Mouse (Mus musculus) kidney, embryonic 16.5 days (tissue): ENCODE measurements around the gene Pdcd2. TPM values are rescaled to one million over a fixed set of nuclear protein-coding genes. Genes with fewer than 3 reads are reported as not detected.

Source experiments
- ATAC-seq: fragments of 200-750 bp; cut with Nextera tagmentation; 2 replicates; pipeline ENCODE4 v1.8.0; 2017; ENCODE audit warnings: moderate TSS enrichment; ENCODE audit not compliant: low FRiP score, low TSS enrichment
- H3K27ac ChIP-seq: fragments of 300-500 bp; sonication (generic); 2 replicates; pipeline ENCODE4 v1.5.1; 2014; ENCODE audit warnings: low read length
- H3K27me3 ChIP-seq: fragments of 300-500 bp; sonication (generic); 2 replicates; pipeline ENCODE4 v1.6.1; 2014; ENCODE audit warnings: low read length, control low read depth, mixed read lengths; ENCODE audit not compliant: insufficient read depth
- H3K36me3 ChIP-seq: fragments of 300-500 bp; sonication (generic); 2 replicates; pipeline ENCODE4 v1.6.1; 2014; ENCODE audit warnings: low read length, control low read depth, mixed read lengths; ENCODE audit not compliant: insufficient read depth
- H3K4me1 ChIP-seq: fragments of 300-500 bp; sonication (generic); 2 replicates; pipeline ENCODE4 v1.6.1; 2014; ENCODE audit warnings: low read length, control low read depth, mixed read lengths; ENCODE audit not compliant: insufficient read depth
- H3K4me2 ChIP-seq: fragments of 300-500 bp; sonication (generic); replicated peaks from 2 replicates; pipeline ENCODE4 v1.6.1; 2014; ENCODE audit warnings: low read depth, low read length
- H3K4me3 ChIP-seq: fragments of 300-500 bp; sonication (generic); 2 replicates; pipeline ENCODE4 v1.5.1; 2014; ENCODE audit warnings: mild to moderate bottlenecking, low read length
- H3K9ac ChIP-seq: fragments of 300-500 bp; sonication (generic); replicated peaks from 2 replicates; pipeline ENCODE4 v1.6.1; 2014; ENCODE audit warnings: low read length
- H3K9me3 ChIP-seq: fragments of 300-500 bp; sonication (generic); 2 replicates; pipeline ENCODE4 v1.6.1; 2016; ENCODE audit warnings: low read length, control low read depth
- whole genome bisulfite sequencing: fragments of 180-500 bp; shearing (Covaris S2); extraction: QIAGEN DNeasy Blood & Tissue Kit; methylation state at CpG from one replicate; pipeline ENCODE4 v1.1.7; 2014; 5-methylcytosine and 5-hydroxymethylcytosine counted together
- polyA plus RNA-seq: library from polyadenylated mRNA; unstranded; fragments of >200 nt; fragmentation: Nextera tagmentation; extraction: Ambion mirVana; gene quantifications from 2 replicates; pipeline ENCODE4 v1.2.1, GENCODE M21; 2015

Gene Pdcd2
- polyA plus RNA-seq, 1 experiment from 2014 or later = 45.4 TPM

DNA sequence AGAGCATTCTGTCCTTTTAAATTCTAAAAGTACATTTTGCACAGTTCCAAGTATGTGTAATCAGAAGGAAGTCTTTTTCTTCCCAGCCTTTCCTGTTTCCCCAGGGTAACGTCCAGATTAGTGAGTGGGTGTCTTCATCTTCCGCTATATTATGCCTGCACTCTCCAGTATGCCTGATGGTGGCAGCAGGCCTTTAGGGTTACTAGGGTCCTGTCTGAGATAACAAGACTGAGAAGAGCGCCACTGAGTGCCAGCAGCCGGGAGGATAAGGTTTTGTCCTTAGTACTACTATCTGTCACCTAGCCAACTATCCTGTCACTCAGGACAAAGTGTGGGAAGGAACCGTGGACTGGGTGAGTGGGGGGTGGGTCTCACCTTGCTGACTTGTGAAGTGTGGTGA lies 9.3 kb downstream of the Pdcd2 start:
- WGBS = 68% methylated on average over 5 of the region's 5 CpGs
- Histone ChIP-seq H3K9me3 (no peaks in the 10 kb centered on the region), H3K4me2 (no peak overlapping the region), H3K27ac (no peak overlapping the region), H3K4me1 (no peaks in the 10 kb centered on the region), H3K36me3 (peaks cover 74% of the 10 kb centered on the region), H3K27me3 (no peaks in the 10 kb centered on the region), H3K4me3 (no peak overlapping the region), H3K9ac (no peak overlapping the region)
- ATAC-seq = no peak

DNA sequence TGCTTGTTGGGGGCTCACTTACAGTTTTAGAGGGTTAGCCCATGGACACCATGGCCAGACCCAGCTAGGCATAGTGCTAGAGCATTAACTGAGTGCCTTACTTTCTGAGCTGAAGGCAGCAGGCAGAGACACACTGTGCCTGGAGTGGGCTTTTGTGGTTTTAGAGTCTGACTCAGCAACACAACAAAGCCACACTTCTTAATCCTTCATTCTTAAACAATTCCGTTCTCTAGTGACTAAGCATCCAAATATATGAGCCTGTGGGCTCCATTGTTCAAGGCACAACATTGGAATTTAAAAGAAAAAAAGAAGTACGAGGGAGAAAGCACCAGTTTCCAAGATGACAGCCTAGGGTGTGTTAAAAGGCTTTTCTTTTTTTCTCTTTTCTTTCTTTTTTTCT lies 16.4 kb downstream of the Pdcd2 start:
- Histone ChIP-seq H3K9ac (no peak overlapping the region), H3K4me1 (no peaks in the 10 kb centered on the region), H3K4me2 (no peak overlapping the region), H3K27me3 (no peaks in the 10 kb centered on the region), H3K27ac (no peak overlapping the region), H3K9me3 (peaks cover 3% of the 10 kb centered on the region; the same call in 1 of the 2 replicates), H3K36me3 (peaks cover 85% of the 10 kb centered on the region), H3K4me3 (no peak overlapping the region)
- 82% methylated on average over 2 of the region's 2 CpGs for WGBS
- no peak for ATAC-seq

DNA sequence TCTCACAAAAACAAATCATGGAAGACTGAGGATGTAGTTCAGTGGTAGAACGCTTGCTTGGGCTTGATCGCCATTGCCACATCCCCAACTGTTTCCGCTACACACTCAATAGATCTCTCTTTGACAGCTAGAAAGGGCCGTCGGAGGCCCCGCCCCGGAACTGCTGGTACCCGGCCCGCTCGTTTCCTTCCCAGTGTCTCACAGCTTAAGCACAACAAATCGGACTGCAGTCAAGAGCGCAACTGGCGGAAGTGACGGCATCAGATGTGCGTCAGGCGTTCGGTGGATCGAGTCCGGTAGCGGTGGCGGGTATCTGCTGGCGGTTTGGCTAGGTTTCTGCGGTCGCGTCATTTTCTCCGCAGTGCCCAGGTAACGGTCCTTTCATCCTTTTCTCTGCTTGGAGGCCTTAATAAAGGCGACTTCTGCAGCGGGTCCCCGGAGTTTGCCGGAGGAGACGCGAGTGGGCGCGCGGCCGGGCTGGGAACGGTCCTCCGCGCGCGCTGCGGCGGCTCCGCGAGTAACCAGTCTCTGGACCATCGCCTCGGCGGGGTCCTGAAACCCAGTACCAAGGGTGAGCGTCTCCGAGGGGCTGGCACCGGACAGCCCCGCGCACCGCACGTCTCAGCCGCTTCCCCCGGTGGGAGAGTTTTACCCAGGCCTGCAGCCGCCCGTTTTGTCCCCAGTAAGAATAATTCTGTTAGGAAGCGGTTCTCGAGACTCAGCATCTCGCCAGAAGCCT lies 27.3 kb downstream of the Pdcd2 start, which contains the start of the genes Psmb1 and Tbp:
Psmb1 (minus strand) TSS at position 96 of the 739 bp plus-strand sequence.
Tbp (plus strand) TSS at position 233 of the 739 bp plus-strand sequence.
- Histone ChIP-seq H3K27ac (peak within 1 kb of the TSS; percentile 97), H3K9me3 (no peaks in the 10 kb centered on the region), H3K9ac (peak within 1 kb of the TSS; percentile 95), H3K4me1 (peaks cover 30% of the 10 kb centered on the region), H3K36me3 (peaks cover 14% of the 10 kb centered on the region), H3K4me3 (peak within 1 kb of the TSS; percentile 96), H3K27me3 (no peaks in the 10 kb centered on the region), H3K4me2 (peak within 1 kb of the TSS; percentile 94)
- peak; percentile 92 for ATAC-seq
- under 1% methylated on average over 63 of the region's 63 CpGs for WGBS

DNA sequence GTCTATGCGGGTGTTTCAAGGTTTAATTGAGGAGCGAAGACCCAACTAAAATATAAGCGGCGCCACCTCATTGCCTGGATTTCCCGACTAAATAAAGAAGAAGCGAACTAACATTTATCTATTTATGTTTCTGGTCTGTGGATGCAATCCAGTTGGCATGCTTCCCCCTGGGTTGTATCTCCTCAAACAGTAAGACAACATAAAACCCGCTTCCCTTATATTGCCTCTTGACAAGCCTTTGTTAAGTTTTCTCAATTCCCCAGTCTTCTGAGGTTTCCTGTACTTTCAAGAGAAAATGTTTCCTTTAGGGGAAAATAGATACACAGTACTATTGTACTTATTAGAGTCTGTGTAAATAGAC lies 28.4 kb downstream of the Pdcd2 start:
- WGBS = 43% methylated on average over 7 of the region's 7 CpGs
- H3K36me3 ChIP-seq = peaks cover 8% of the 10 kb centered on the region
- H3K27me3 ChIP-seq = no peaks in the 10 kb centered on the region
- ATAC-seq = no peak
- no peaks in the 10 kb centered on the region for H3K9me3 ChIP-seq
- H3K27ac ChIP-seq = peak overlapping the region; percentile 97
- peak overlapping the region; percentile 94 for H3K4me2 ChIP-seq
- H3K4me1 ChIP-seq = peaks cover 30% of the 10 kb centered on the region
- peak overlapping the region; percentile 96 for H3K4me3 ChIP-seq
- H3K9ac ChIP-seq = peak overlapping the region; percentile 95

DNA sequence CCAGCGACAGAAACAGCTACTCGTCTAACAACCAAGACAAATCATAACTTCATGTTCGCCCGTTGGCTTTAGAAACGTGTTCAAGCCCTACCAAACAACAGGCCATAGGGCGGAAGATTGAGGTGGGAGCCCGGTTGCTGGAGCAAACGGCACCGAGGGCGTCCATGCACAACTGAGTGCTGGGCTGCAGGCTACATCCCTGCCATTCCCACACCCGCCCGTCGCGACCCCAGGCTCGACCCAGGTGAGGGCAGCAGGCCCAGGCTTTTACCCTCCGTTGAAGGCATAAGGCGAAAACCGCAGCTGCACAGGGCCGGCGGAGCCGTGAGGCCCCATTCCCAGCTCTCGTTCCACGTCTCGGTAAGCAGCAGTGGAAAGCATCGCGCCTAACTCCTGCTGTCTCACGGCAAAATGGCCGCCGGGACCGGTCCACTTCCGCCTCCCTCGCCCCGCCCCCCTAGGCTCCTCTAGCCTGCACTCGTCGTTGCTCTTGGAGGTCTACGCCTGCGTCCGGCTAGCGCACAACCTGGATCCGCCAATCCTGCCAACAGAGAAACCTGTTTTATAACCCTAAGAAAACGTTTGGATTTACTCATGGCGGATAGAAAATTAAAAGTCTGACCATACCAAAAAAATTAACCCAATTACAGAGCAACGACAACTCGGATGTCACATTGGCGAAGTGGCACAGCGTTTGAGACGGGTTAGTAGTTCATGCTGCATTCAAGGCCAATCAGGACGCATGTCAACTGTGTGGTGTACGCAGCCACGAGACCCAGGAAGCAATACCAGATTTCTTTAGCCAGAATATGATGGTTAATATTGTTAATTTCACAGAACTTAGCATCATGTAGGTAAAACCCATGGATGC lies 29.0 kb downstream of the Pdcd2 start:
- under 1% methylated on average over 50 of the region's 50 CpGs for WGBS
- H3K9ac ChIP-seq = peak overlapping the region; percentile 95
- H3K4me3 ChIP-seq = peak overlapping the region; percentile 82
- H3K9me3 ChIP-seq = no peaks in the 10 kb centered on the region
- H3K4me1 ChIP-seq = peaks cover 30% of the 10 kb centered on the region
- H3K27ac ChIP-seq = peak overlapping the region; percentile 97
- peak; percentile 96 for ATAC-seq
- H3K36me3 ChIP-seq = peaks cover 12% of the 10 kb centered on the region
- H3K4me2 ChIP-seq = peak overlapping the region; percentile 94
- H3K27me3 ChIP-seq = no peaks in the 10 kb centered on the region

DNA sequence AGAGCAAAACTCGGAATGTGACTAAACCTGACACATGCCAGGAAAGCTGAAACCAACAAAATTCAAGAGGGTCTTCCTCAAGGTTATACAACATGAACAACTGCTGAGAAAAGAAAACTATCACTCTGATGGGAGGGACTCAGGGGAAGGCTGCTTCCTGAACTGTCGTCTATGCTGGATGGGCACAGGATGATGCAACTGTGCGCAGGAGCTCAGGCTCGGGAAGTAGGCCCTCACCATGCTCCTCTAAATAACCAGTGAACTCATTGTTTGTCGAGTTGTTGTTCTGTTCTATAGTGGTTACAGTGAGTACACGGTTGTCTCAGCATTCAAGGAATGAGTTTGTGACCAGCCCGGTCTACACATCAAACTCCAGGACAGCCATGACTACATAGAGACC lies 36.6 kb downstream of the Pdcd2 start:
- no peaks in the 10 kb centered on the region for H3K9me3 ChIP-seq
- ATAC-seq = no peak
- H3K4me1 ChIP-seq = no peaks in the 10 kb centered on the region
- 91% methylated on average over 7 of the region's 7 CpGs for WGBS
- H3K27me3 ChIP-seq = no peaks in the 10 kb centered on the region
- H3K4me3 ChIP-seq = no peak overlapping the region
- no peak overlapping the region for H3K9ac ChIP-seq
- peaks cover 49% of the 10 kb centered on the region for H3K36me3 ChIP-seq
- no peak overlapping the region for H3K27ac ChIP-seq
- H3K4me2 ChIP-seq = no peak overlapping the region

DNA sequence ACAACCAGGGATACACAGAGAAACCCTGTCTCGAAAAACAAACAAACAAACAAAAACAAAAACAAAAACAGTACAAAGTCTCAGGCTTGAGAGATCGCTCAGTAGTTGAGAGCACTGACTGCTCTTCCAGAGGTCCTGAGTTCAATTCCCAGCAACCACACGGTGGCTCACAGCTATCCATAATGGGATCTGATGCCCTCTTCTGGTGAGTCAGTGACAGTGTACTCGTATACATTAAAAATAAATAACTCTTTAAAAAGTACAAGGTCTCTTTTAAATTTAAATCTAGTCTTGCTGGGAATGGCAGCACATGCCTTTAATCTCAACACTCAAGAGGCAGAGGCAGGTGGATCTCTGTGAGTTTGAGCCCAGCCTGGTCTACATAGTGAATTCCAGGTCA lies 54.4 kb downstream of the Pdcd2 start:
- 92% methylated on average over 4 of the region's 4 CpGs for WGBS
- H3K9ac ChIP-seq = no peak overlapping the region

More for the DNA sequence above, 54.4 kb downstream of the Pdcd2 start:
- no peak overlapping the region for H3K4me2 ChIP-seq
- no peaks in the 10 kb centered on the region for H3K27me3 ChIP-seq
- no peak for ATAC-seq
- H3K36me3 ChIP-seq = peaks cover 66% of the 10 kb centered on the region
- H3K9me3 ChIP-seq = no peaks in the 10 kb centered on the region
- no peak overlapping the region for H3K27ac ChIP-seq
- no peaks in the 10 kb centered on the region for H3K4me1 ChIP-seq
- no peak overlapping the region for H3K4me3 ChIP-seq

Other genes with a start within 250 kb of the Pdcd2 start
- gene Dll1, start 150.4 kb downstream of the Pdcd2 start, polyA plus RNA-seq = 34.4 and 36.9 TPM in 2 replicates
- gene Fam120b, start 131.1 kb downstream of the Pdcd2 start, polyA plus RNA-seq = 31.4 and 32.4 TPM in 2 replicates
- gene Psmb1, start 27.6 kb downstream of the Pdcd2 start, polyA plus RNA-seq = 258 and 270 TPM in 2 replicates
- 52.5 and 58.1 TPM in 2 replicates for gene Tbp, start 27.4 kb downstream of the Pdcd2 start, polyA plus RNA-seq
- 2.1 and 2.7 TPM in 2 replicates for gene Prdm9, start 37.1 kb upstream of the Pdcd2 start, polyA plus RNA-seq
- gene Chd1, start 177.7 kb upstream of the Pdcd2 start, polyA plus RNA-seq = 19.4 and 23.5 TPM in 2 replicates